9 mouse cellular contexts compared by ENCODE assay signal in genomic region chr10:12690601-12691000, GRCm38 (mm10).
DNase-seq lines count a peak whose midpoint lies in the region; ATAC-seq and TF ChIP-seq lines count a peak whose summit lies in the region.
"Had no signal": no experiment of that assay in that cellular context is flagged by ENCODE, and none has a peak within 500 bp of the region (broad histone marks: within the 10 kb centered on the region; RNA-seq: fewer than 3 reads in every experiment).

No protein-coding gene starts in this region.

- H3K36me3 ChIP-seq in E14TG2a.4 (ENCODE audit: insufficient read depth, low read length) = peaks cover 13% of the 10 kb centered on the region; the same call in 1 of the 2 replicates
- H3K36me3 ChIP-seq in heart, embryonic 10.5 days = peaks cover 31% of the 10 kb centered on the region
- H3K36me3 ChIP-seq in lung, embryonic 16.5 days (ENCODE audit: control insufficient read depth, insufficient read depth, low read length) = peaks cover 9% of the 10 kb centered on the region; the same call in 1 of the 2 replicates

- peaks cover 7% of the 10 kb centered on the region for H3K9me3 ChIP-seq in E14TG2a.4 (ENCODE audit: low read length)
- no peaks in the 10 kb centered on the region for H3K9me3 ChIP-seq in heart, embryonic 10.5 days
- no peaks in the 10 kb centered on the region for H3K9me3 ChIP-seq in lung, embryonic 16.5 days (ENCODE audit: control insufficient read depth, low read length)
- H3K9me3 ChIP-seq: heart, embryonic 15.5 days had no signal

- H3K27me3 ChIP-seq in E14TG2a.4 (ENCODE audit: insufficient read depth, low read length) = no peaks in the 10 kb centered on the region
- H3K27me3 ChIP-seq in heart, embryonic 10.5 days (ENCODE audit: insufficient read depth, poor library complexity, severe bottlenecking) = no peaks in the 10 kb centered on the region
- H3K27me3 ChIP-seq in lung, embryonic 16.5 days (ENCODE audit: control insufficient read depth, insufficient read depth, low read depth, low read length) = no peaks in the 10 kb centered on the region
- H3K27me3 ChIP-seq: heart, embryonic 15.5 days had no signal

- 23% methylated on average over 5 of the region's 5 CpGs for WGBS in heart, embryonic 10.5 days
- 18% methylated on average over 5 of the region's 5 CpGs for WGBS in lung, embryonic 16.5 days

- H3K4me1 ChIP-seq in E14TG2a.4 (replicated peaks; ENCODE audit: low read depth, low read length) = peaks cover 4% of the 10 kb centered on the region; the same call in 1 of the 2 replicates
- H3K4me1 ChIP-seq in heart, embryonic 10.5 days = peaks cover 6% of the 10 kb centered on the region; the same call in 1 of the 2 replicates
- no peaks in the 10 kb centered on the region for H3K4me1 ChIP-seq in lung, embryonic 16.5 days (replicated peaks; ENCODE audit: control insufficient read depth, insufficient read depth, low read length)

- H3K4me2 ChIP-seq in lung, embryonic 16.5 days (ENCODE audit: low read depth, low read length) = no peak overlapping the region
- H3K4me2 ChIP-seq: heart, embryonic 15.5 days had no signal

- no peak overlapping the region for H3K9ac ChIP-seq in lung, embryonic 16.5 days (ENCODE audit: low read length)
- H3K9ac ChIP-seq: heart, embryonic 15.5 days had no signal

- peak; percentile 51; the same call in 1 of the 2 replicates for ATAC-seq in lung, embryonic 16.5 days (ENCODE audit: low read depth)

- TF ChIP-seq CTCF in E14TG2a.4 (conservative IDR thresholded peaks at IDR 0.05; ENCODE audit: low read length) = peak; percentile 43

- peak; percentile 86 for DNase-seq in adrenal gland, postnatal 14 days
- DNase-seq in embryo, embryonic 9.5 days (ENCODE audit: extremely low spot score) = peak; percentile 61
- peak; percentile 87 for DNase-seq in heart, embryonic 10.5 days (ENCODE audit: low spot score)
- peak; percentile 58 for DNase-seq in layer of hippocampus, adult 11-12 months (ENCODE audit: low spot score)
- DNase-seq in right cerebral cortex, adult 18-20 months = peak; percentile 66
- DNase-seq in yolk sac, embryonic 10.5 days (ENCODE audit: low spot score) = no peak

- H3K27ac ChIP-seq in heart, embryonic 10.5 days = no peak overlapping the region
- H3K27ac ChIP-seq in lung, embryonic 16.5 days (ENCODE audit: low read length) = no peak overlapping the region
- H3K27ac ChIP-seq: heart, embryonic 15.5 days had no signal

- no peak overlapping the region for H3K4me3 ChIP-seq in E14TG2a.4 (replicated peaks; ENCODE audit: low read length)
- no peak overlapping the region for H3K4me3 ChIP-seq in heart, embryonic 10.5 days
- H3K4me3 ChIP-seq in lung, embryonic 16.5 days (ENCODE audit: low read length) = no peak overlapping the region
- H3K4me3 ChIP-seq: heart, embryonic 15.5 days had no signal
